Mouse (Mus musculus) skeletal muscle tissue, adult 2 months (tissue): ENCODE measurements around the gene Syt5.

Source experiments
- DNase-seq: peaks from one replicate; pipeline ENCODE4 v3.0.0-alpha.2; 2012; ENCODE audit warnings: low read depth, low spot score

Syt5 gene

DNA sequence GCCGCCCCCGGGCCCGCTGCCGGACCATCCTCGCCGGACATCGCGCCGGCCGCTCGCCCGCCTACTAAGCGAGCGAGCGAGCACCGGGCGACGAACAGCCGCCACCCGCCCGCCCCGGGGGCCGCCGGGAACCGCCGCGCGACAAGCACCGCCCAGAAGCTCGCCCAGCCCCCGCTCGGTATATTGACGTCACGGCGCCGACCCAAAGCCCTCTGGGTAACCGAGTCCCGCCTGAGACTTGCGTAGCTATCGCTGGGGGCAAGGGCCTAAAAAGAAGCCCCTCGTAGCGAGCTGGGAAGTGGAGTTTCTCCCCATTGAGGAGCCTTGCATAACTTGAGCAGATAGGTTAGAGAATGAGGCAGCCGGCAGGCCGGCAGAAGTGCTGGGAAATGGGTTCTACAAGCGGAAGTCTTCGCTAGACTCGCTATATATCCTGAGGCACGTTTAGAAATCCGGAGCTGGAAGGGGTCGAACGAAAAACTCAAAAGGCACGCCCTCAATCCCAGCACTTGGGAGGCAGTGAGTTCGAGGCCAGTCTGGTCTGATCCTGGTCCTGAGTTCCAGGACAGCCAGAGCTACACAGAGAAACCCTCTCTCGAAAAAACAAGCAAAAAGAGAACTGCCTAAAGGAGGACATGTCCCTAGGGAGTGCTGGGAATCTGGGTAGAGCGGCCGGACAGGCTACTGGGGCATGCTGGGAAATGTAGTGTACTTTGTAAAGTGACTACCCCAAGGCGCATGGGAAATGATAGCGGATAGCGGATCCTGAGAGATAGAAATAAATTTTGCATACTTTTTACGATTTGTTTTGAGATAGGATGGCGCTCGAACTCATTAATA lies 45.6 kb downstream of the Syt5 start, which contains the start of gene Ppp1r12c:
Gene Ppp1r12c (minus strand): TSS at position 123 of the 840 bp plus-strand sequence.
- DNase-seq, result peak; percentile 87

DNA sequence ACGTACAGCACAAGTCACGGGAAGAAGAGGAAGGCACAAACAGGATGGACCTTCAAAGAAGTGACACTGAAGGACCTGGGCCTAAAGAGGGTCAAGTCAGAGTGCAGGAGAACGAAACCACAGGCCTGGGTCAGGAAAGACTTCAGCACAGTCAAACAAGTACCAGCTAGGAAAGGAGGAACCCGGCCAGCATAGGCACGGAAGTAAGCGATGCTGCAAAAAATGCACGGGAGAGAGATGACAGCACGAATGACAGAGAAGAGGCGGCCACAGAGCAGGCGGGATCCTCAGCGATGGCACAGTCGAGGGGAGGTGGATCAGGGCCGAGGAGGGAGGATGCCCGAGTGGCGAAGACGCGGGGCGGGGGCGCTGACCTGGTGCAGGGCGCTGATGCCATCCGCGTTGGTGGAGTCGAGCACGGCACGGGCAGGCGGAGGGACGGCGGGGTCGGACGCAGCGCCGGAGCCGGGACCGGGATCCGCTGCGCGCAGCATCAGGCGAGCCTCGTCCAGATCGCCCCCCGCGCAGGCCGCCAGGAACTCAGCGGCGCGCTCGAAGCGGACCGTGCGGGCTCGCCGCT lies 46.4 kb downstream of the Syt5 start:
- DNase-seq, result no peak

DNA sequence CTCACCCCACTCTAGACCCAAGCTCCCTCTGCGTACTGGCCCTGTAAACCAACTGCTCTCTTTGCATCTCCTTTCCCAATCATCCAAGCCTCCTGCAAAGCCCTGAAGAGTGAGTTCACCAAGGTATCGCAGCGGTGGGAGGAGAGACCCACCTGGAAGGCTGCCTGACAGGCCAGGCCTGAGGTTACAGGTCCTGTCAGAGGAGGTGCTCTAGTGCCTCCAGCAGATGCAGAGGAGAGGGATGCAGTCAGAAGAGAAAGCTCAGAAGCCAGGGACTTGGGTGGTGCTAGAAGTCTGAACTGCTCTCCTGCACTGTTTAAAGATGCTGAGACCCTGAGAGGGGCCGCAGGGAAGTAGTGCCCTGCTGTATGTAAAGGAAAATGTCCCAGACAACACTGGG lies 48.3 kb downstream of the Syt5 start:
- no peak for DNase-seq

DNA sequence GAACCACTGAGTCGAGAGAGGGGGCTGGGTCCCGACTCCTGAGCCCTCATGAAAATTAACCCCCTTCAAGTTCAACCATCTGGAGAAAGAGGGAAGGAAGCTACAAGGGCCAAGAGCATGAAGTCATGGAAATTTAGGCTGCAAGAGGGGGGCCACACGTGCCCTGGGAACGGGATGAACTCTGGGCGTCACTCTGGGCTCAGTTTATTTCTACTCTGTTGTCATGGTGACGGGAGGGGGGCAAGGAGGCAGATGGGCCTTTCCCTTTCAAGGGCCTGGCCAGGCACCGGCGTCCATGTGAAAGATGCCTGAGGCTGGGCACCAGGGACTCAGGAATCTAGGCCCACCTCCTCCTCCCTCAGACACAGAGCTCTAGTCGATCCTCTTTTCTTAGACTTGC lies 49.1 kb downstream of the Syt5 start:
- DNase-seq, result peak; percentile 83

DNA sequence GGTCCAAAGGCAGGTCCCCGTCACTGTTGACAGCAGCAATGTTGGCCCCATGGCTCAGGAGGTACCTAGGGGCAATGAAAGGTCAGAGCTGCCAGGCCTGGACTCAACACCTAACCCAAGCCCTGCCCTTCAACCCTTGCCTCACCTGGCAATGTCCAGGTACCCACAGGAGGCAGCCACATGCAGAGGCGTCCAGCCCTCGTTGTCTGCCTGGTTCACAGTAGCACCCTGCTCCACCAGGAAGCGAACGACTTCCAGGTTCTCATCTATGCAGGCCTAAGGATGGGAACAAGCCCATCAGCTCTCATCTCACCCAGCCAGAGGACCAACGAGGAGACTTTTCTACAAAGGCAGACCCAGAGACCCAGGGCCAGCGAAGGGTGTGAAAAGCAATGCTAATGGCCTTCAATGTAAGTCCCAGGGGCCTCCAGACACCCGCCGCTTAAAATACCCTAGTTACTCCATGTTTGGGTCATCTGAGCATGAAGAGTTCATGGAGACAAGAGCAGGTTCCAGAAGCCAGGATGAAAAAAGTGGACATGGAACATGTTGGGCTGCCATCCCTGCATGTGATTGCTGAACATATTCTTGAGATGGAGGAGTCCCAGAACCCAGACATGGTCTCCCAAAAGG lies 50.0 kb downstream of the Syt5 start:
- no peak for DNase-seq

DNA sequence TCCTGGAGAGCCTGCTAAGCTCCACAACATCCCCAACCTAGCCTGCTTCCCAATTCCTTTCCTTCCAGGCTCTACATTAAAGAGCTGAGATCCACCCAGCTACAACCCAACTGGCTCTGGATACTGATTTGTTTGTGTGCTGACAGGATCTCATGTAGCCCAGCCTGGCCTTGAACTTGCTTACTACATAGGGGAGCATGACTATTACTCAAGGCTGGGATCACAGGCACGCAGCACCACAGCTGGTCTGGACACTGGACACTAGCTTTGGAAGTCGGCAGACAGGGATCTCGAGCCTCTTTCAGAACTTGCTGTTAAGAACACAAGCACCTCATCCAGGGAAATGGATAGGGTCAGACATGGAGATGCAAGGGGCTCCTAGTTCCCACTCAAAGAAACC lies 50.9 kb downstream of the Syt5 start:
- no peak for DNase-seq

DNA sequence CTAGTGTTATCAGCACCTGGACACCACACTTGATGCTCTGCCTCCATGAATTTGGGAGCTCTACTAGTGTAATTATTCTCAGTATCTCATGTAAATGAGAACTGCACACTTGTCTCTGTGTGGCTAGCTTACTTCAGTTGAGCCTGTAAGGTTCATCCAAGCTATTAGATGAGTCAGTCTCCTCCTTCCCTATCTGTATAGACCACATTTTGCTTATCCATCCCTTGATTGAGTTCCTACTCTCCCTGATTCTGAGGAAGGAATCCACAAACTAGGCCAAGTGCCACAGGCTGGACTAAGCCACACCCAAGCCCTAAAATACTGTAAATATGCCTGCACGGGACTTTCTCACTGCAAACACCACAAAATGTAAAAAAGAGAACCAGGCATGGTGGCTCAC lies 53.4 kb downstream of the Syt5 start:
- no peak for DNase-seq

DNA sequence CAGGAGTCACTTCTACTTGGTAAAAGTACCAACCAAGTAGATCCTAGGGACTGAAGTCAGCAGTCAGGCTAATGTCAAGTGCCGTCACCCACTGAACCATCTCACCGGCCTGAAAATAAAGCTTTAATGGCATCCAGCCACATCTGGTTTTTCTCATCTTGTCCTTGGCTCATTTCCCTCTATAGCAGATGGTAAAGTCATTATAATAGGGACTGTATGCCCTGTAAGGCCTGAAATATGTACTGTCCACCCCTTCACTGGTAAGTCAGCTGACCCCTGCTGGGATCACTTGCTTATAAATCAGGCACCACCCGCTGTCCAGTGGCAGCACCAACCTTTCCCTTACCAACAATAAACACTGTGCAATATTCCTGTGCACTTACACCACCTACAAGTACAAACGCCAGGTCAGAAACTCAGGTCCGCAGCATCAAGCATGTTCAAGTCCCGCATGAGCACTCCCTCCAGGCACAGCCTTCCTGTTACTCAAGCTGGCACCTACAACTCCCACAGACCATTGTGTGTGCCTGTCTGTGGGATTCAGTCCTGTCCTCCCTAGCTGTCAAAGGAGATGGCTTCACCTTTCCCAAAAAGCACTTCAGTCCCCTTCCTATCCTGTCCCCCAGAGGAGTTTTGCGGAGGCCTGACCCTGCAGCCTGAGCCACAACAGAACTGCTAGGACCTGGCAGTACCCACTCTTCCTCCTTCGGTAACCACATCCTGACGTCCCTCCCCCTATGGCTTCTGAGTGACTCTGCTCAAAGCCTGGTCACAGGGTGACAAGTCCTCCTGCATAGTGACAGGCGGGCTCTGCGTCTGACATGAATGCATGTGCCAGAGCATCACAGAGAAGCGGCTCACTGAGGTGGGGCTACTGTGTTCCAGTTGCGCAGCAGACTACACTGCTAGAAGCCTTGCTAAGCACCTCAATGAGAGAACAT lies 54.8 kb downstream of the Syt5 start:
- peak; percentile 55 for DNase-seq

DNA sequence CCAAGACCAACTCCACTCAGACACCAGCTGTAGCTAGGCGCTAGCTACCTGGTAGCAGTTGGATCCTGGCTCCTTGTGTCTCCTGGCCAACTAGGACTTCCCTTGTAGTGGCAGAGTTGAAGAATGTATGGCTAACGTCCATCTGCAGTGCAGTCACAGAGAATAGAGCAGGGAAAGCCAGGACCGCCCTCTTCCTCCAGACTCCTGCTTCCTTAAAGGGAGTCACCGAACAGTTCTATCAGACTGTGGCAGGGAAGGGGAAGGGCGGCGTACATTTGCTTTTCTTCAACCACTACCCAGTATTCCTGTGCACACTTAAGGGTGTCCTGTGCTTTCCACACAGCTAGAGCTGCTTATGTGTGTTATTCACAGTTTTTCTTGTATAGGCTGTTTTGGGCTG lies 56.0 kb downstream of the Syt5 start:
- DNase-seq, result no peak
